Mouse (Mus musculus) adrenal gland, adult 8-10 months (tissue): ENCODE data around the gene Il1b. TPM values are rescaled to one million over a fixed set of nuclear protein-coding genes. Genes with fewer than 3 reads are reported as not detected.

Experiments
- DNase-seq: peaks from one replicate; pipeline ENCODE4 v3.0.0; 2022
- total RNA-seq, 4 experiments: library from RNA; stranded (reverse); gene quantifications; 2 replicates each; pipeline ENCODE4 v1.2.4; 2022

The Il1b gene
- total RNA-seq, 4 experiments from 2014 or later = 0.87 to 2.7 (median 1.8) TPM

DNA sequence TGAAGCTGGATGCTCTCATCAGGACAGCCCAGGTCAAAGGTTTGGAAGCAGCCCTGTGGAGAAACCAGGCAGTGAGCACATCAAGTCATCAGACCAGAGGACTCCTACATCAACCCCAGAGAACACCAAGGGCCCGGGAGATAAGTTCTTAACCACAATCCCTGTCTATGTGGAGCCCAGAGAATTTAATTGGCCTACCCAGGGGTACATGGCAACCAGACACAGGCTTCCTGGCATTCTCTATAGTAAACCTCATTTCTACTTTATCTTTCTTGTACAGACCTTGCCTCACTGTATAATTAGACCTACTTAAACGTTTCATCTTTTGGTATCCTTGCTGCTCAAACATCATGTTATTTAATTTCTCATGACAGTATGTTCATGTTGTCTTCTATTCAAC is 2.8 kb downstream of the Il1b start:
- DNase-seq = no peak

DNA sequence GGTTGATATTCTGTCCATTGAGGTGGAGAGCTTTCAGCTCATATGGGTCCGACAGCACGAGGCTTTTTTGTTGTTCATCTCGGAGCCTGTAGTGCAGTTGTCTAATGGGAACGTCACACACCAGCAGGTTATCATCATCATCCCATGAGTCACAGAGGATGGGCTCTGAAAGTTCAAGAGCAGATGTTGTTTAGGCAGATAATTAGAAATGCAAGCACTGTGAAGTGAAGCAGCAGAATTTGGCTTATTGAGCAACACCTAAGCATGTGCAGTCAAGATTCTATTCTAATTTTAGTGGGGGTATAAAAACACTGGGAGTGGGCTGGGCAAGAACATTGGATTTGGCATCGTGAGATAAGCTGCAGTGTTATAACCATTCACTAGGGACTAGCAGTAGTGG is 3.7 kb downstream of the Il1b start:
- DNase-seq = no peak

DNA sequence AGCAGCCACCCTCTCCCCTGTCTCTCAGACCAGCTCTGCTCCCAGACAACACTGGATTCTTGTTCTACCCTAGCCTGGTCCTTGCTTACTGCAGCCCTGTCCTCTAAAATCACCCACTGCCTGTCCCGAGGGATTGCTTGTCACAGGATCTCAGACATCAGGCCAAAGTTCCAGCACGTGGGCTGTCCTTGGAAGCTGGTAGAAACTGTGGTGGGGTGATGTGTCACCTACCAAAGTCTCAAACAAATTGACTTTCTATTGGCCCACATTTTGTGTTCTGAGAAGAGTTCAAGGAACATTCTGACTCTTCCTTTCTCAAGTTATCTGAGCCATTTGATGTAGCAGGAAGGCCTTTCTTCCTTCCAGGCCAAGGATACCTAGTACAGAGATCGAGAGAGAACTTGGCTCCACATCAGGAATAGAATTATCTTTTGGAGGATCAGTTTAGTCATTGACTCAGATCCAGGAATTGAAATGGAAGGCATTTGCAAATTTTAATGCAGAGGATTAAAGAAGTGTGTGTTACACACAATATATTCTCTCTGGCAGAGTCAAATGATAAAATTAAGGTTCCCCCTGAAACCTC is 9.9 kb downstream of the Il1b start:
- DNase-seq = peak; percentile 49

DNA sequence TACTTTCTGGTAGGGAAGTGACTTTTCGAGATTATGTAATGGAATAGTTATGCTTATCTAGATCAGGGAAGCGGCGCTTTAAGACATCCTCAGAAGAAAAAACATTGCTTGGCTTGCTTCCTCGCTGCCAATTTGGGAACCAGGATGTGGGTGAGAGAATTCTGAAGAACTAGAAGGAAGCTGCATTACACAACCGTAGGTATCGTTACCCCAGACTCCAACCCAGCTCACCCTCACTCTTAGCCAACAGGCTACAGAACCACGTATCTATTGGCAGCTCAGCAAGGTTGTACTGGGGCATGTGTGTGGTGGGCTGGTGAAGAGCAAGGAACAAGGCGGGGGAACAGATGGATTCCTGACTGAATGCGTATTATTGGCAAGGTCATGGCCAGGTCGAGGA is 10.7 kb downstream of the Il1b start:
- no peak for DNase-seq

DNA sequence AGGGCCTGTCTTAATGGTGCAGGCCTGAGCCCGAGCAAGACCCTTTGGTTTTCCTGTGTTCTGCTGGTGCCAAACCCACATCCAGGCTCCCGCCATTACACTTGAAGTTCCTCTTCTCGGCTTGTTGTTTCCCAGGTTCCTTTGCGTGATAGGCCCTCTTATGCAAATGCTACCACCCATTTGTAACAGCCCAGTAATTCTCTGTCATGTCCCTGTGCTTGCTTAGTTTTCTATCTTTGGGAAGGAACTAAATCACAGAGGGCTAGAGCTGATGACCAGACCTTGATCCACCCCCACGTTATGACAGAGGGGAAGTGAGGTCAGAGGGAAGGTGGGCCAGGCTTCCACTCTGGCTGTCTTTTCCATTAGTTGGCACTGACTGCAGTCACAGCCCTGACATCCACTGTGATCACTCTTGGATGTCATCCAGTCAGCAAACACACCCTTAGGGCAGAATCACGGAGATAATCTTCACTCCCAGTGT is 32.8 kb downstream of the Il1b start:
- DNase-seq = peak; percentile 18

DNA sequence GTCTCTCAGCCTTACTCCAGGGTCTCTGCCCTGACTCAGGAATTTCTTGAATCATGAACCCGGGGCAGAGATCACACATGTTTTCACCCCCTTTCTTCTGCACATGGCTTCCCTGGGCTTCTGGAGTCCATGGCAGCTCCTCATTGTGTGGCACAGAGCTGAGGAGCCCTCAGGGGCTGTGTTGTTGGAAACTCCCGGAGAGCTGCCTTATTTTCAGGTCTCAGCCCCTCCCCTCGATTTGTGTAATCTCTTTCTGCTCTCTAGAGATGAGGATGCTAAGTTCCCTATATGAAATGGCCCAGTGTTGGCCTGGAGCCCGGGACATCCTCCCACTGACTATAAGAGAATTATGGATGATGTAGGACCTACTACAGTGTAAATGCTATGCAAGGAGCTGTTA is 37.5 kb downstream of the Il1b start:
- DNase-seq = no peak

DNA sequence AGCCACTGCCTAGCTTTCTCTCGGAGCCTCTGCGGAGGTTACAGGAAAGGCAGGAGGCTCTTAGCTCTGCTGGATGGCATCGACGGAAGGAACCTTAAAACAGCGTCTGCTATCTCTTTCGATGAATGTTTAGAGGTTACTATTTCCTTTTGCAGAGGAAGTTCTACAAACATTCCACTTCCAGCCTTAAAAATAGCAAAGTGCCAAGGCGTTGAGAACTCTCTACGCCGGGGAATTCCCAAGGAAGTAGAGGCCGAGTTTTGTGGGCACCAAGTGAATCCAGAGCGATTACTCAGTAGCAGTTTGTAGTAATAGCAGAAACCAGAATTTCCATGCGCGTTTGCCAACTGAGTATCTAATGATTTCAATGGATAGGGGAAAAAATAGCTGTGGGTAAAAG is 40.4 kb downstream of the Il1b start:
- DNase-seq = no peak

DNA sequence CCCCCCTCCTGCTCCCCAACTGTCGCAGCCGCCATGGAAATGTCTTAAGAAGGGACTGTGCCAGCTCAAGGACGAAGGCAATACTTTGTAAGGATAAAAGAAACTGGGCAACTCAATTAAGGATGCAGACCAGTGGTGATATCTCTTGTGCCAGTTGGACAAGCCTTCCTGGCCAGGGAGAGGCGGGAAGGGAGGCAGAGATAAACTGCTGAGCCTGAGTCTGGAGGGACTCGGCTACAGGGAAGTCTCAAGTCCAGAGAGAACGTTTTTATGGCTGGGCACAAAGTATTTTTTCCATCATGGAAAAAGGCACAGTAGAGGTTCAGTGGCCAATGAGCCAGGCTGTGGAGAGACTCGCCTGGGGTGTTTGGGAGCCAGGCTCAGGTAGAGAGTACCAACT is 40.9 kb downstream of the Il1b start:
- no peak for DNase-seq

DNA sequence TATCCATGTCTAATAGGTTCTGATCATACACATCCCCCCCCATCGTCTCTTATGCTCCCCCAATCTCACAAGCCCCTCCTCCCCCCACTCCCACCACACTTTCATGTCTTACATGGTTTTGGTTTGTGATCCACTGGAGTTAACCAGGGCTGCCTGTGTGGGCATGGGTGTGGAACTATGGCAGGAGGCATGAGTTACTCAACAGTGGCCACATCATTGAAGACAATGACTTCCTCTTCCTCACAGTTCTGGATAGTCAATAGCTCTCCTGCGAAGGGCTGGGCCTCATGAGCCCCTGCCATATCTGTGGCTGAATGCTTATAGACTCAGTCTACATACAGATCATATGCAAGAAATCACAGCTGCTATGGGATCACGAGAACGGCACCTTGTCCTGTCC is 42.7 kb downstream of the Il1b start:
- no peak for DNase-seq

DNA sequence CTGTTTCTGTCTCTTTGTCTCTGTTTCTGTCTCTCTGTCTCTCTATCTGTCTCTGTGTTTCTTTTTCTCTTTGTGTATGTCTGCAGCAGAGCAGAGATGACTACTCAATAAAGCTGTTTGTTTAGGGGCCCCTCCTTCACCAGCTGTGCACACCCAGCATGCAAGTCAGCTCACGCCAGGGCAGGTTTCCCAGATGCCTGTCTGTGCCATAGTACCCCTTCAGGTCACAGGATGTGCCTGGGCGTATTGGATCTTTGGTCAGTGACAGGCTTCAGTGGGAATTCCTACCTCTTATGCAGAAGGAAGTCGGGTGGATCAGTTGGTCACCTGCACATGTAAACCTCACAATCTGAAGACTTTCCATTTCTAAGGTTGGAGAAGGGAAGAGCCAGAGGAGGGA is 46.7 kb downstream of the Il1b start:
- DNase-seq = no peak

DNA sequence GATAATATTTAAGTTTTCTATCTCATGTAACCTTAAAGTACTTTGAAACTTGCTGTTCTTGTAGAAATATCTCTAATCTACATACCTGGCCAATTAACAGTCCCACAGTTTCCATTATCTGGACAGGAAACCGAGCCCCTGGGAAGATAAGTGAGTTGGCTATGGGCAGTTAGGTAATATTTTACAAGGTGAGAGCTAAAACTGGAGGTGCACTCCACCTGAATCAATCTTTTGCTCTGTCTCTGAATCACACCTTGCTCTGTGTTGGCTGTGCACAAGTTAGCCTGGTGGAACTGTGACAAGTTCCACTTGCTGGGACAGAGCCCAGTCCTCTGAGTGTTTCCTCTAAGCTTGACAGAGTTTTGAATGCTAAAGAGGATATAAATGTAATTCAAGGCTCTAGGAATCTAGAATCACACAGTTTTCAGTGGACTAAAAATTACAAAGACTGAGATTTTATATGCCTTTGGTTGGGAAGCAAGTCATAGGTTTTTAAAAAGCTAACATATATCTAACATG is 48.8 kb downstream of the Il1b start:
- DNase-seq = no peak

DNA sequence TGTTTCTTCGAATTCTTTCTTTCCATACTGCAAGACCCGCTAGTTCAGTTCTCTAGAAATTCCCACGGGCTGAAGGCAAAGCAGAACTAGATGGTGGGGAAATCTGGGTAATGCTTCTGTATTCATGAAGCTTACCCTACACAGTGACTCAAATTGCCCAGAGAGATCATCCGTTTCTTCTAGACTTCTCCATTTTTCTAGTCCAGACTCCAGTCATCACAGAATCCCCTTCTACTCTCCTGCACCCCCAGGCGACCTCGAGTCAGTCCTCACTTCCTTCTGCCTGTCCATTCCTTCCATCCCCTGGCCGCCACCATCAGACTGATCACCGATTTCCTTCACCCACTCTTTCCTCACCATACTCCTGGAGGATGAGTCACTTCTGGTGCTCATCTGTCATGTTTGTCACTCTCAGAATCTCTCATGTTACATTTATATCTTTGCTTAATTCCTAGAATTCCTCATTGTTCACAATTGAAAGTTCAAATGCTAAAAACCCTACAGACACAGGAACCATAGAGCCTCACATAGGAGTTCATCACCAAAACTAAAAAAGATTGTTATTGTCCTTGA is 50.8 kb downstream of the Il1b start:
- no peak for DNase-seq

DNA sequence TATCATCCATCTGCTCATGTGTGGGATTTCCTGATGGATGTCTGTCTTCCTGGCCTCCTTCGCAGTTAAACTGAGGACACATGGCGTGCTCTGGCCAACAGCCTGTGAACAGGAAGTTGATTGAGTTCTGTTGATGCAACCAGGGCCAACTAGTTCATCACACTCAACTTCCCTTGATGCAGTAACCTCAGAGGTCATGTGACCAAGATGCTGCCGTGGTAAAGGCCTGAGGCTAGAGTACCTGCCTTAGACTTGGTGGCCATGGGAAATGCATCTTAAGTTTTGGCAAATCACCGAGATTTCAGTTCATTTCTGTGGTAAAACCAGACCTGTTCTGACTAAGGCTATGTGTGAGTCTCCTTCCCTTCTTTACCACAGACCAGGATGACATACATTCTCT is 55.1 kb downstream of the Il1b start:
- DNase-seq = no peak

DNA sequence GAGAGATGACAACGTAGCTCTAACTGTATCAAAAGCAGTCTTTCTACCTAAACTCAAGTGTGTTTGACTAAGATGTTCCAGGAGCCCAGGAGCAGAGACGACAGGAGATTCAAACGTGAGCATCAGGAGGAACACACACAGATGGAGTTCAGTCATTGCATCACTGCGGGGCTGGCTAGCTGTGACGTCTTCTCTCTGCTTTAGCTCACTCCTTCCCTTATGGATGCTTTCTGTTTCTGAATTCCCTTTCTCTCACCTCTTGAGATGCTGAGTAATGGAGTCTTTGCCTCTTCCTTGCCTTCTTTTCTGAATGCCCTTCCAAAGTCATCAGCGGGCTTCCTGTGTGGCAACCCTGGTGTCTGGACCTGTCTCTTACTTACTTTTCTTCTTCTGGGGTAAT is 56.1 kb downstream of the Il1b start:
- DNase-seq = no peak

Other genes starting within 250 kb of the Il1b start
- gene Chchd5, start 241.4 kb downstream of the Il1b start, total RNA-seq = 10 to 100 TPM; 23.5 to 27.8 (median 24.9) TPM
- 10 to 100 TPM; 14.9 to 27.6 (median 22.8) TPM for gene Slc20a1, start 172.4 kb downstream of the Il1b start, total RNA-seq
- 1 to 10 TPM in 3 of 4 experiments, under 1 TPM in 1; 0.64 to 1.5 (median 1.3) TPM for gene Ckap2l, start 73.9 kb downstream of the Il1b start, total RNA-seq
- gene Il1a, start 61.2 kb downstream of the Il1b start, total RNA-seq = not detected
- not detected for gene F830045P16Rik, start 165.5 kb upstream of the Il1b start, total RNA-seq
- 10 to 100 TPM; 58.4 to 75.6 (median 70.1) TPM for gene Sirpa, start 221.7 kb upstream of the Il1b start, total RNA-seq